Mouse (Mus musculus): ENCODE data around the gene Fcf1.

The Fcf1 gene

GRCm38 (mm10) chr12:84970428-84971096 is at the start of gene Fcf1, which contains the start of gene Arel1:
Gene Fcf1, plus strand, starts transcription at chr12:84970897.
Gene Arel1, minus strand, starts transcription at chr12:84970900.
- peak; percentile 82 to 87 for DNase-seq (ENCODE audit: low spot score in 2 of 2)

GRCm38 (mm10) chr12:84921881-84922419 is 48.7 kb upstream of the Fcf1 start:
- DNase-seq (ENCODE audit: low spot score in 2 of 2): no peak

- no peak for DNase-seq (ENCODE audit: low spot score in 2 of 2)
Observed at GRCm38 (mm10) chr12:84924324-84924723, 46.4 kb upstream of the Fcf1 start.

GRCm38 (mm10) chr12:84926542-84926941 is 44.2 kb upstream of the Fcf1 start:
- DNase-seq (ENCODE audit: low spot score in 2 of 2): no peak

DNA sequence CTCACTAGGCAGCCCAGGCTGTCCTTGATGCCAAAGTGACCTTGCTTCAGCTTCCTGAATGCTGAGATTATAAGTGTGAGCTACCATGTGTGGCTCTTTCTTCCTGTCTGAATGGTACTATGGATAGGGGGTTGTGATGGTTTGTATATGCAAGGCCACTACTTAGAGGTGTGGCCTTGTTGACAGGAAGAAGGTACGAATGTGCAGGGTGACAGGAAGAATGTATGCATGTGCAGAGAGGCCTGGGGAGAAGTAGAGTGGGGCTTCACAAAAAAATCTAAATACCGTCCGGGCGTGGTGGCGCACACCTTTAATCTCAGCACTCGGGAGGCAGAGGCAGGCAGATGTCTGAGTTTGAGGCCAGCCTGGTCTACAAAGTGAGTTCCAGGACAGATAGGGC is 38.5 kb upstream of the Fcf1 start:
- no peak for DNase-seq (ENCODE audit: low spot score in 2 of 2)

DNA sequence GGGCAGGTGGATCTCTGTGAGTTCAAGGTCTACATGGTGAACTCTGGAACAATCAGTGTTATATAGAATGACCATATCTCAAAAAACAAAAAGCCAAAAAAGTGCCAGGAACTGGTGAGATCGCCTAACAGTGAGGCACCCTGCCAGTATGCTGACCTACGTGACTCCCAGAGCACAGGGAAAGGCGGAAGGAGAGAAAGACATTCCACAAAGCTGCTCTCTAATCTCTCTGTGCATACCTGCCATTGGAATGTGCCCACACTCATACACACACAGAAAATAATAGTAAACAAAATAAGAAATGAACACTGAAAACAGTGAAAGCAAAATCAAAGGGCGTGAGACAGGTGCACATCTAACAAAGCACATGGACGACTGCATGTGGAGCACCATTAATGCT is 35.4 kb upstream of the Fcf1 start:
- DNase-seq (ENCODE audit: low spot score in 2 of 2): no peak

DNA sequence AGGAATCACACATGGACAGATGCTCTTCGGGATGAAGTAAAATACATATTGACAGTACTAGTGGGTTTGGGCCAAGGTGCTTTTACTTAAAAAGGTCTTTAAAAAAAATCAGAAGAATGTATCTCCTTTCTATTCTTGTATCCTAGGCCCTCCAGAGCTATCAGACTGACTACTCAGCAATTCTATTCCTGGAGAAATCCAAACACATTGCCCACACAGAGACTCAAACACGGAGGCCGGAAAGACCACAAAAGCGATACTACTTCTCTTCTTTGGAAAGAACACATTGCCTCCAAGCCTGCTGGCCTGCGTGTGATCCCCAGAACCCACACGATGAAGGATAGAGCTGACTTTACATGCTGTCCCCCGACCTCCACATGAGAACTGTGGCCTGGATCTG is 31.6 kb upstream of the Fcf1 start:
- no peak for DNase-seq (ENCODE audit: low spot score in 2 of 2)

DNA sequence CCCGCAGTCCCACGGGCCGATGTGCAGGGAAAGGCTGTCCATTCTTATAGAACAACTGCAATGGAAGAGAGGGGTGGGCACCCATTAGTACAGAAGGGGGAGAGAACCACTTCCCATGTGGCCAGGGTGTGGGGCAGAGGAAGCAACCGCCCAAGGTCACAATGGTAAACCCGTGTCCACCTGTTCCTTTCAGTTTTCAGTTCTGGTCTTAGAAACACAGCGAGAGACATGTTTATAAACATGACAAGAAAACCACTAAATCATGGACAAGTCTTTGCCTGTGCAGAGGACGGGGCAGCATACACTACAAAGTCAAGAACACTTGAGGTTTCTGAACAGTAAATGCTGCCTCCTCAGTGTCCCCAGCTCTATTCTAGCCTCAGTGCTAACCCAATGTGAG is 30.4 kb upstream of the Fcf1 start:
- DNase-seq (ENCODE audit: low spot score in 2 of 2): no peak

- no peak for DNase-seq (ENCODE audit: low spot score in 2 of 2)
Observed at GRCm38 (mm10) chr12:84941717-84942116, 29.0 kb upstream of the Fcf1 start.

DNA sequence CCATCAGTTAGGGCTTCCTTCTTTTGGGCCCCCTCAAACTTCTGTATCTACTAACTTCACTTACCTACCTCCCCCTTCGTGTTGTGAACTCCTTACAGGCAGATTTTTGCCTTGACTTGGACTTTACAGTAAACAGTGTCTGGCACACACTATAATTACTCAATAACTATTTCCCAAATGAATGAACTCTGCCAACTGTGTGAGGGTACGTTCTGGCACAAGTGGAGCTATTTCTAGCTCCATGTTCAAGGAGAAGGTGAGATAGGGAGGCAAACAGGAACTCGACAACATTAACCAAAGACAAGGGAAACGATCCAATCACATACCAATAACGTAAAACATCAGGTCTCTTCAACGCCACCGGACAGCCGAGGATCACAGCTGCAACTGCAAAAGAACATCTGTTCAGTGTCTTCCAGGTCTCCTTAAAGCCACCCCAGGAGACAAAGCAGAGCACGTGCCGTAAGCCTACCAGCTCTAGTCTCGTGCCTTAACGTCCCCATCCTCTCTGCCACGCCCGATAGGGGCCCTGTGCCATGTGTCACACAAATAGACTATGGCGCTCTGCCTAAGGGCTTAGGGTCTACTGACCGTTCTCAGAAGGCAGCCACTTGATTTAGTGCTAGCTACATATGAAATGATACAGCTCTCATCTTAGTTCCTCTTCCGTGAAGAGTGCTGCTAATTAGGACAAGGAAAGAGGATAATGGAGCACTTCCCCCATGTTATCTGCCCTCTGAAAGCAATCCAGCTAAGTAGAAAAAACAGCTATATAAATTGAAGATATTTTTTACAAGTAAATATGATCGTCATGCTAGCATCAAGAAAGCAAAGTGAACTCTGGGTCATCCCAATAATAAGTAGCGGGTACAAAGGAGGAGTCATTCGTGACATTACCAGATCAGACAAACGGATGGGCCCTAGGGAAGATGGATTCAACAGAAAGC is 27.4 kb upstream of the Fcf1 start:
- no peak for DNase-seq (ENCODE audit: low spot score in 2 of 2)

DNA sequence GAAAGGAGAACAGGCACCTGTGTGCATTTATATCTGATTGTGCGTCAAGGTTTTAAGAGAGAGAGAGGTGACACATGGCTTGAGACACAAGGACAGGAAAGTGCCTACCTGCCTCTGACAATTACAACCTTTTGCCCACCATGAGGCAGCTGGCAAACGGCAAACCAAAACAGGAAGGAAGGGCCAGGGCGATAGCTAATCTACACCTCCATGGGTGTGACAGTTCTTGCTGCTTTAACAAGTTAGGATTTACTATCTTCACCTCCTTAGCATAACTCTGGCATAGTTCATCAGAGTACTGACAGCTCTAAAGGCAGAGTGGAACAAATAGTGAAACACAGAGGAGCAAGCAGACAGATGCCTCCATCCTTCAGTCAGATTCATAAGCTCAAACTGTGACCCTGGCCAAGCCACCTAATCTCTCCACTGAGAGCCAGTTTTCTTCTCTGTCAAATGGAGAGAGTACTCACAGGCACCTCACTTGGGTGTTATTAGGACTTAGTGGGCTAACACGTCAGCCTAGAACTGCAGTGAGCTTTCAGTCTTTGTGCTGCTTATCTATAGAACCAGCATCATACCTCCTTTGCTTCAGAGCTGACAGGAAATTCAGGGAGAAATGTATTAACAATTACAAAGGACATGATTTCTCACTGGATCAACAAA is 26.4 kb upstream of the Fcf1 start:
- no peak for DNase-seq (ENCODE audit: low spot score in 2 of 2)

GRCm38 (mm10) chr12:84944813-84945553 is 25.7 kb upstream of the Fcf1 start:
- no peak for DNase-seq (ENCODE audit: low spot score in 2 of 2)

GRCm38 (mm10) chr12:84947894-84948583 is 22.7 kb upstream of the Fcf1 start:
- DNase-seq (ENCODE audit: low spot score in 2 of 2): no peak

DNA sequence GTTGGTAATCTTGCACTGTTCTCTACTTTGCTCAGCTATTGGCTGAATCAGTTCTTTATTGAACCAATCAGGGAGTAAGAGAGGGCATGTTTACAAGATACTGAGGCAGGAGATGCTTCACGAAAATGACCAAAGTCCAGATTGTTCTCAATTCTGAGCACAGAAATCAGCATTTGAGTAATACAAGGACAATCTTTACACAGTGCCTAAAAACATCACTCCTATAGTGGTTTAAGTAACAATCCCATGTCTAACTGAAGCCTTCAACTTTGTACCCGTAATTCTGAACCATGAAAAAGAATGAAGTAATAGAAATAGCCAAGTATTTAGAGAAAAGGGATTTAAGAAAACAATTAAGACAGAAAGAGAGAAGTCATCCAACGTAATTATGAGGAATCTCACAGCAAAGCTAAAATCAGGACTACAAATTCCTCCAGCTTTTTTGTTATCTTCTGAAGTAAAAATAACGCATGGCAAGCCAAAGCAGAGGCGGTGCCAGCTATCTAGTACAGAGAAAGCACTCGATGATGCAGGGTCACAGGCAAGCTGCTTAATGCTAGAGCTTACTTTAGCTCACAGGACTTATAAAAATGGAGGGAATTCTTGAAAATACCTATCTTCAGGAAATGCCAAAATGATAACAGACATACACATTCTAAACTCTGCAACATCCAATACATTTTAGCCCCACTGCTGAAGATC is 22.0 kb upstream of the Fcf1 start:
- DNase-seq (ENCODE audit: low spot score in 2 of 2): no peak

- DNase-seq (ENCODE audit: low spot score in 2 of 2): no peak
Observed at GRCm38 (mm10) chr12:84950763-84951162, 19.9 kb upstream of the Fcf1 start.

GRCm38 (mm10) chr12:84951531-84951930 is 19.2 kb upstream of the Fcf1 start:
- DNase-seq (ENCODE audit: low spot score in 2 of 2): no peak

GRCm38 (mm10) chr12:84952351-84952750 is 18.3 kb upstream of the Fcf1 start:
- no peak for DNase-seq (ENCODE audit: low spot score in 2 of 2)

- no peak for DNase-seq (ENCODE audit: low spot score in 2 of 2)
Observed at GRCm38 (mm10) chr12:84956317-84956716, 14.4 kb upstream of the Fcf1 start.

GRCm38 (mm10) chr12:84958794-84959356 is 11.8 kb upstream of the Fcf1 start:
- no peak for DNase-seq (ENCODE audit: low spot score in 2 of 2)

DNA sequence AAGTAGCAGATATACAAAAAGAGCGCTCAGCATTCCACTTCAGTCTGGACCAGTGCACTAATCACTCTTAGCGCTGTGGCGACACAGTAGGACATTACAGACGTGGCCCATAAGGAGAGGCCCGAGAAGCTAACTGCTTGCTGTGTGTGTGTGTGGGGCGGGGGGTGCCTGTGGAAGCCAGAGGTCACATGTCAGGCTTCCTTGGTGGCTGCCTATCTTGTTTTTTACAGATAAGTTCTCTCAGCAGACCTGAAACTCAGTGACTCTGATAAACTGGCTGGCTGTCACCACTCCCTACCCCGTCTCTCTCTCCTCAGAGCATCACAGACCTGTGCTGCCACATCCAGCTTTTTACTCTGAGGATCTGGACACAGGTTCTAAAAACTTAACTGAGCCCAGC is 8.1 kb upstream of the Fcf1 start:
- no peak for DNase-seq (ENCODE audit: low spot score in 2 of 2)
